Comparison of ENCODE assay signal across 8 mouse cellular contexts in the genomic region with DNA sequence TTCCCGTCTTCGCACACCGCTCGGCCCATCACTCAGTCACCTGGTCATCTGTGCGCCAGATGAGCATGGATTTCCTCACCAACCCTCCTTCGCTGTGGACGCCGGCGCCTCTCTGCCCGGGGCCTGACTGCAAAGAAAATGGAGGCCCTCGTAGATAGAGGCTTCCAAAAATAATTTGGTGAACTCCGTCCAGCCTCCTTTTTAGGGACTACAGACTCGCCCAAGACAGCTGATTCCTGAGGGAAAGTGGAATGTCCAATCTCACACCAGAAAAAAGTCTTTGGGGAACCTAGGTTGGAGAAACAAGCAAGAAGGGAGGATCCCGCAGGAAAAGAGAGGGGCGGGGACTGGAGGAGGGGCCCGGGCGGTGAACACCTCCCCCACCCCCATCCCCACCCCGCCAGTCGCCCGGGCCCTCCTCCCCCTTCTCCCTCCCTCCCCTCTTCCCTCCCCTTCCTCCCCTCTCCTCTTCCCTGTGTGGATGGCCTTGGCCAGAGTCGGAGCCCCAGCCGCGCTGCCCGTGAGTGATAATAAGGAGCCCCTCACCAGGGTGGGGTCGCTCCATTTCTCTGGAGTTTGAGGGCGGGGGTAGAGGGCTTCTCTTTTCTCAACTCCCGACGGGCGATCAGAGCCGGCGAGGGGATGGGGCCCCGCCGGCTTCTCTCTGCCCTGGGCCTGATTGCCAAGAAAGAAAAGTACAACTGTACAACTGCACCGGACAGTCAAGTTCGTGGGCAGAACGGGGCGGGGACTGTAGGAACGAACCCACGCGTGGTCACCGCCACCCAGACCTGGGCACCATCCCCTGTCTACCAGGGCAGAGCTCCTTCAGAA.
DNase-seq lines count a peak whose midpoint lies in the region; TF ChIP-seq lines count a peak whose summit lies in the region.

TSS of gene Ston1 (plus strand) at position 463 of the 834 bp plus-strand sequence.

- no peak; the same call in 1 of the 2 replicates for TF ChIP-seq CTCF in E14TG2a.4 (conservative IDR thresholded peaks at IDR 0.05; ENCODE audit: low read length)

- H3K27me3 ChIP-seq in E14TG2a.4 (ENCODE audit: insufficient read depth, low read length): 0 out of 2 replicates have a peak, but pooled peaks cover 6% of the 10 kb centered on the region

- peaks cover 23% of the 10 kb centered on the region for H3K4me1 ChIP-seq in E14TG2a.4 (replicated peaks; ENCODE audit: low read depth, low read length)

- DNase-seq in adrenal gland, adult (ENCODE audit: inconsistent age in 2 of 2, low spot score in 1 of 2): peak; percentile 83 to 92
- peak; percentile 84 for DNase-seq in embryo, embryonic 9.5 days (ENCODE audit: extremely low spot score)
- DNase-seq in heart, adult 9 months (ENCODE audit: low spot score in 2 of 2): peak; percentile 74 to 76
- peak; percentile 67 to 80 for DNase-seq in kidney, adult 8-10 months
- peak; percentile 80 to 87 for DNase-seq in lung, adult 18-20 months
- peak; percentile 66 for DNase-seq in ovary, adult 18-20 months (ENCODE audit: low spot score)
- DNase-seq in c-Kit-positive CD71-positive TER-119-positive erythroid progenitor cells, embryonic 14.5 days (ENCODE audit: low spot score): no peak

- peak within 1 kb of the TSS; percentile 85 for H3K4me3 ChIP-seq in E14TG2a.4 (replicated peaks; ENCODE audit: low read length)

- H3K36me3 ChIP-seq in E14TG2a.4 (ENCODE audit: insufficient read depth, low read length): no peaks in the 10 kb centered on the region

- H3K9me3 ChIP-seq in E14TG2a.4 (ENCODE audit: low read length): no peaks in the 10 kb centered on the region
